Mouse (Mus musculus): Measurements from ENCODE around the gene Slc35c1. TPM values are rescaled to one million over a fixed set of nuclear protein-coding genes. Genes with fewer than 3 reads are reported as not detected.

Gene Slc35c1
- polyA plus RNA-seq, 1 experiment from 2014 or later: 12.7 TPM

DNA sequence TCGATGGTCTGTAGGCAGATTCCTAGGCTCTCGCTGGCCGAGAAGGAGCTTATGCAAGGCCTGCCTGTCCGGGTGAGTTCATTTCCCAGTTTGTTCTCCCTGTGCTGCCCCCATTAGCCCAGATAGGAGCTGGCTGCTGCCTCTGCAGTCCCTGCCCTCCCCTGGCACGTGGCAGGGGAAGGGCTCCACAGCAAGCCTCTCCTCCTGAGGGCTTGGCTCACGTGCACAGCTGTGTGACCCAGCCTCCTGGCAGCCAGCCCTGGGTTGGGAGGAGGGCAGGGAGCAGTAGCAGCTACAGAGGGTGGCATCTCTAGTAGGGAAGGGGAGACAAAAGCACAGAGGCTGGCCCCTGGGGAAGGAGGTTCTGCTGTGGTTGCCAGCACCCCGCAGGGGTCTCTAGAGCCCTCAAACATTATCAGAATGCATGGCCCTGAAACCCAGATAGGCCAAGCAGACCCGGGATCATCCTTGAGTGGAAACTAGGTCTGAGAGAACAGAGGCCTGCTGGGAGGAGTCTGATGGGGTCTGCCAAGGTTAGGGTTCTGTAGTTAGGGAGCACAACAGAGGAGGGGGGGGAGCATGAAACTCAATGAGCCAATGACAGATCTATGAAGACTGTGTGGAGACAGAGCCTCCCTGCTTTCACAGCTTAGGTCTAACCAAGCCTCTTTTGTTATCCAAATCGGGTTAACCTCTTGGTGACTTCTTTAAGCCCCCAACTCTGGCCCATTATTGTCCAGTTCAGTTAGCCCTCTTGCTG is 36.5 kb downstream of the Slc35c1 start:
- peak; percentile 71 for ATAC-seq
- H3K36me3 ChIP-seq (ENCODE audit: control insufficient read depth, insufficient read depth): peaks cover 30% of the 10 kb centered on the region
- 51% methylated on average over 9 of the region's 9 CpGs for WGBS
- no peak overlapping the region for H3K9ac ChIP-seq (replicated peaks; ENCODE audit: low read depth, low read length)
- no peaks in the 10 kb centered on the region for H3K9me3 ChIP-seq (ENCODE audit: control insufficient read depth, low read length)
- H3K4me1 ChIP-seq (replicated peaks; ENCODE audit: control insufficient read depth, insufficient read depth, low read length): peaks cover 46% of the 10 kb centered on the region
- no peak overlapping the region for H3K4me2 ChIP-seq (ENCODE audit: low read length)
- no peaks in the 10 kb centered on the region for H3K27me3 ChIP-seq (replicated peaks; ENCODE audit: control insufficient read depth, insufficient read depth, low read length)
- peak overlapping the region; percentile 73 for H3K27ac ChIP-seq (ENCODE audit: low read length)
- H3K4me3 ChIP-seq (replicated peaks; ENCODE audit: low read length): no peak overlapping the region

DNA sequence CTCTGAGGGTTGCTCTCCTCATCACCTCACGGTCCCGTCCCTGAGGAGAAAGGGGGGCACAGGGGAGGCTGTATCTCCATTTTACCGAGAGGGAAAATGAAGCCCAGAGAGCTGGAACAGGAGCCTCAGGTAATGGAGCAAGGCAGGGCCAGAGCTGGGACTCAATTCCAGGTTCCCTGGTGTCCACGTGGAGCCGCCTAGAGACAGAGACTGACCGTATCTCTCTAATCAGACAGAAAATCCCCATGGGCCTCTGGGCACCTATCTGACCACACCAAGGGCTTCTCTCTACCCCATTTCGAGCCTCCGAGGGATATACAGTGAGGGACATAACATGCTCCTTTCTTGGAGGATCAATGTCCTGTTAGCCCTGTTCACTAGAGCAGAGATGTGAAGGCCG is 37.2 kb downstream of the Slc35c1 start:
- ATAC-seq: no peak
- WGBS: 86% methylated on average over 9 of the region's 9 CpGs
- no peaks in the 10 kb centered on the region for H3K27me3 ChIP-seq (replicated peaks; ENCODE audit: control insufficient read depth, insufficient read depth, low read length)
- H3K4me3 ChIP-seq (replicated peaks; ENCODE audit: low read length): no peak overlapping the region
- peak overlapping the region; percentile 34; the same call in 1 of the 2 replicates for H3K27ac ChIP-seq (ENCODE audit: low read length)
- H3K36me3 ChIP-seq (ENCODE audit: control insufficient read depth, insufficient read depth): peaks cover 33% of the 10 kb centered on the region
- H3K9me3 ChIP-seq (ENCODE audit: control insufficient read depth, low read length): no peaks in the 10 kb centered on the region
- no peak overlapping the region for H3K9ac ChIP-seq (replicated peaks; ENCODE audit: low read depth, low read length)
- no peak overlapping the region for H3K4me2 ChIP-seq (ENCODE audit: low read length)
- peaks cover 42% of the 10 kb centered on the region for H3K4me1 ChIP-seq (replicated peaks; ENCODE audit: control insufficient read depth, insufficient read depth, low read length)

DNA sequence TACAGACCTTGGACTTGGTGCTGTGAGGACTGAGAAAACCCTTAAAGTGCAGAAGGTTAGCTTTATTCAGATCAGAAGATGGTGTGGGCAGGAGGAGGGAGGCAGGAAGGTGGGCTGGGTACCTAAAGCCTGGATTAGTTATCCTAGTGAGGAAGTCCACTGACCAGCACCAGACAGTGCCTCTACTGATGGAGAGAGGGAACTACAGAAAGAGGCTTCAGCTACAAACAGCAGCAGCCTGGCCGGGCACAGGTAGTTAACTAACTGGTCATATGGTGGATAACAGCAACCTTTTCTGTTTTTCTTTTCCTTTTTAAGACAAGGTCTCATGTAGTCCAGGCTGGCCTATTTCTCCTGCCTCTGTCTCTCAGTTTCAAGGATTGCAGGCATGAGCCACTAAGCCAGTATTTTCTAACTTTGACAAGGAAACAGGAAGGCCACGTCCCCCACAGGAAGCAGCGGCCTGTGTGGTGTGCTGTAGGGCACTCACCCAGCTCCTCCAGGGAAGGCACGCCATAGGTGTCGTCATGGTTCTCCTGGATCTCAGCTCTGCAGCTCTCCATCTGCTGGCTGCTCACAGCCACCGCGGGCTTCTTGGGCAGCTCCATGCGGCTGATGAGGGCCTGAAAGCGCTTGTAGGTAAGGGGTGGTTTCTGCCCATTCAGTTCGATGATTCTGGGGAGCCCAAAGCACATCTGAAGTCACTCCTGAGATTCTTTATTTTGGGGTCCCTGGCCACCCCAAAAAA is 37.8 kb downstream of the Slc35c1 start:
- no peaks in the 10 kb centered on the region for H3K9me3 ChIP-seq (ENCODE audit: control insufficient read depth, low read length)
- no peak for ATAC-seq
- 74% methylated on average over 10 of the region's 10 CpGs for WGBS
- H3K9ac ChIP-seq (replicated peaks; ENCODE audit: low read depth, low read length): no peak overlapping the region
- H3K4me1 ChIP-seq (replicated peaks; ENCODE audit: control insufficient read depth, insufficient read depth, low read length): peaks cover 36% of the 10 kb centered on the region
- H3K4me2 ChIP-seq (ENCODE audit: low read length): no peak overlapping the region
- peaks cover 33% of the 10 kb centered on the region for H3K36me3 ChIP-seq (ENCODE audit: control insufficient read depth, insufficient read depth)
- H3K27ac ChIP-seq (ENCODE audit: low read length): no peak overlapping the region
- H3K27me3 ChIP-seq (replicated peaks; ENCODE audit: control insufficient read depth, insufficient read depth, low read length): no peaks in the 10 kb centered on the region
- H3K4me3 ChIP-seq (replicated peaks; ENCODE audit: low read length): no peak overlapping the region

DNA sequence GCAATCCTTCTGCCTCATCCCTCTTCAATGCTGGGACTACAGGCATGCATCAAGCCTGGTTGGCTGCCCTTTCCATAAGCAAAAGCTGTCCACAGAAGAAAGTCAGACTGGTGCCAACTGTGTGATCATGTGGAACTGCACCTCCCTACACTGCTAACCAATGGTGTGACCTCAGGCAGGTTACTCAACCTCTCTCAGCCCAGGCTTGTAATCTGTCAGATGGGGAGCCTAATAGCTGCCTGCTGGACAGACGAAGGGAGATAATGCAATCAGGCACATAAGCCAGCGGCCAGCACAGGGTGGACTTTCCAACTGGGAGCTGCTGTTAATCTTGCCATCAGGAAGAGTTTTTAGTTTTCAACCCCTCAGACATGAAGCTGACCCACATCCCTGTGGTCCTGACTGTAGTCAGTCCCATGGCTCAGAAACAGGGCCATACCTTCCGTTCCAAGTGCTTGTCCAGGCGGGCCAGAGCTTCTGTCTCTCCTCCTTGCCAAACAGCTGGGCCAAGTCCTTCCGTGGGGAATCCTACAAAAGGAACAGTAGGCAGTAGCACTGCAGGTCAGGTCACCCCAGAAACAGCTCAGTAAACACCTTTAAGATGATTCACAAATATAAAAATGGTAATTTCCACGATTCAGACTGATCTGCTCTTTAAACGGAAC is 38.5 kb downstream of the Slc35c1 start:
- Histone ChIP-seq H3K27ac (ENCODE audit: low read length) (no peak overlapping the region), H3K4me1 (replicated peaks; ENCODE audit: control insufficient read depth, insufficient read depth, low read length) (peaks cover 33% of the 10 kb centered on the region), H3K36me3 (ENCODE audit: control insufficient read depth, insufficient read depth) (peaks cover 37% of the 10 kb centered on the region), H3K27me3 (replicated peaks; ENCODE audit: control insufficient read depth, insufficient read depth, low read length) (no peaks in the 10 kb centered on the region), H3K4me3 (replicated peaks; ENCODE audit: low read length) (no peak overlapping the region), H3K9ac (replicated peaks; ENCODE audit: low read depth, low read length) (no peak overlapping the region), H3K9me3 (ENCODE audit: control insufficient read depth, low read length) (no peaks in the 10 kb centered on the region), H3K4me2 (ENCODE audit: low read length) (no peak overlapping the region)
- 95% methylated on average over 7 of the region's 7 CpGs for WGBS
- no peak for ATAC-seq

DNA sequence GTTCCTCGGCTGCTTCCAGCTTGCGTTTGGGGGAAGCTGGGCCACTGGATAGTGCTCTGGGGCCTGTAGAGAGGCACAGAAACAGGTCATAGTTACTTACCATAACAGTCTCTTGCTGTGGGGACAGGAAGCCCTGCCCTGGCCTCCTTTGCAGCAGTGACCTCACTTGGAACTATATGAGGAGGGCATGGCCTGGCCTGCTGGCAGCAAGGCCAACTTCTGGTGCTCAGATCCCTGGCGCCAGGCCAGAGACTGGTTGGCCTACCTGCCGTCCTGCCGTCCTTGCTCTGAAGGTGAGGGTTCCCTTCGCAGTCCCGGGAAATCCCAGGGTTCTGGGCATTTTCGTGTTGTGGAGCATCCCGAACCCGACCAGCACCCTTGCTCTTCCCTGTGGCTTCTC is 48.6 kb downstream of the Slc35c1 start:
- no peak overlapping the region for H3K4me3 ChIP-seq (replicated peaks; ENCODE audit: low read length)
- H3K4me2 ChIP-seq (ENCODE audit: low read length): no peak overlapping the region
- no peak overlapping the region for H3K27ac ChIP-seq (ENCODE audit: low read length)
- no peak for ATAC-seq
- H3K27me3 ChIP-seq (replicated peaks; ENCODE audit: control insufficient read depth, insufficient read depth, low read length): no peaks in the 10 kb centered on the region
- peaks cover 76% of the 10 kb centered on the region for H3K36me3 ChIP-seq (ENCODE audit: control insufficient read depth, insufficient read depth)
- WGBS: 89% methylated on average over 10 of the region's 10 CpGs
- H3K4me1 ChIP-seq (replicated peaks; ENCODE audit: control insufficient read depth, insufficient read depth, low read length): no peaks in the 10 kb centered on the region
- H3K9me3 ChIP-seq (ENCODE audit: control insufficient read depth, low read length): no peaks in the 10 kb centered on the region
- no peak overlapping the region for H3K9ac ChIP-seq (replicated peaks; ENCODE audit: low read depth, low read length)

DNA sequence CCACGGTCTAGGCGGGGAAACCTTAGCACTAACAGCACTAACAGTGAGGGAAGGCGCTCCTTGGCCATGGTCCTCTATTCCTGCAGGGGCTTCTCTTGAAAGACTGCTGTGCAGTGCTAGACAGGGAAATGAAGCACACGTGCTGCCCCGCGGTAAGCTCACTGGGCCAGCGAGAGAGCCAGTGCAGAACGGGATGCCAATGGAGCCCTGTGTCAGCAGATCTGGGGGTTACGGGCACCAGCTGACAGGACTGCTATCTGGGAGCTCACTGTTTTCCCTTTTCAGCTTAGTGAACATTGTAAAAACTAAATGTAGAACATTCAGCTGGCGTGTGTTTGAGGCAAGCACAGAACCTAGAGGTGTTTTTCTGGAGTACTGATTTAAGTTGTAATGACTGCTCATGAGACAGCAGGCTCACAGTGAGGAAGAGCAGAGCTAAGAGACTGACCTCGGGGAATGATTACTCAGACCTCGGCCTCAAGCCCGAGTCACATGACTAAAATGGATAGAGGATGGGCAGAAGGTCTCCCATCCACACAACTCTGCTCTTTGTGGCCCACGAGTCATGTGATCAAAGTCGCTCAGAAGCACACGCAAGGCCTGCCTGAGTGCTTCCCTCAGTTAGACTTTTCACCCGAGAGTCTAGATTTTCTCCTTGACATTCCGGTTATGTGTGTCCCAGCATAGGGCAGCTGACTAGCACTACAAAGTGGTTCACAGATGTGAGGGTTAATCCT is 51.9 kb downstream of the Slc35c1 start:
- Histone ChIP-seq H3K4me2 (ENCODE audit: low read length) (no peak overlapping the region), H3K9ac (replicated peaks; ENCODE audit: low read depth, low read length) (no peak overlapping the region), H3K36me3 (ENCODE audit: control insufficient read depth, insufficient read depth) (peaks cover 65% of the 10 kb centered on the region), H3K4me3 (replicated peaks; ENCODE audit: low read length) (no peak overlapping the region), H3K27me3 (replicated peaks; ENCODE audit: control insufficient read depth, insufficient read depth, low read length) (no peaks in the 10 kb centered on the region), H3K4me1 (replicated peaks; ENCODE audit: control insufficient read depth, insufficient read depth, low read length) (no peaks in the 10 kb centered on the region), H3K9me3 (ENCODE audit: control insufficient read depth, low read length) (no peaks in the 10 kb centered on the region), H3K27ac (ENCODE audit: low read length) (no peak overlapping the region)
- ATAC-seq: no peak
- WGBS: 88% methylated on average over 18 of the region's 18 CpGs

DNA sequence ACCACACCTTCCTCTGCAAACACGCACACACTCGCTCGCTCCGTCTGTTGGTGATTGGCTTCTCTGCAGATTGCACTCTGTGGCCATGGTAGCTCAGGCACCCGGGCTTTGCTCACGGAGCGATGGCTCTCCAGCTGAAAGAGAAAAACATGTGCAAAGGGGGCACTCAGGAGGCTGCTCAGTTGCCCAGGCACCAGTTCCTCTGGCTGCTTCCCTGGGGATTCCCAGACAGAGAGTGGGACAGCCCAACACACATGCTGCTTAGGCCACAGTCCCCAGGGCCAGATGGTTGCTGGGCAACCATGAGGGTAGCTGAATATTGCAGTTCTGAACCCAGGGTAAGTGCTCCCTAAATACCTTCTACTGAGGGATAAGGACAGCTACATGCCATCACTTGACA is 54.7 kb downstream of the Slc35c1 start:
- Histone ChIP-seq H3K9ac (replicated peaks; ENCODE audit: low read depth, low read length) (no peak overlapping the region), H3K4me3 (replicated peaks; ENCODE audit: low read length) (no peak overlapping the region), H3K27ac (ENCODE audit: low read length) (no peak overlapping the region), H3K27me3 (replicated peaks; ENCODE audit: control insufficient read depth, insufficient read depth, low read length) (no peaks in the 10 kb centered on the region), H3K9me3 (ENCODE audit: control insufficient read depth, low read length) (no peaks in the 10 kb centered on the region), H3K4me2 (ENCODE audit: low read length) (no peak overlapping the region), H3K36me3 (ENCODE audit: control insufficient read depth, insufficient read depth) (peaks cover 41% of the 10 kb centered on the region), H3K4me1 (replicated peaks; ENCODE audit: control insufficient read depth, insufficient read depth, low read length) (peaks cover 6% of the 10 kb centered on the region)
- no peak for ATAC-seq
- WGBS: 87% methylated on average over 7 of the region's 7 CpGs

DNA sequence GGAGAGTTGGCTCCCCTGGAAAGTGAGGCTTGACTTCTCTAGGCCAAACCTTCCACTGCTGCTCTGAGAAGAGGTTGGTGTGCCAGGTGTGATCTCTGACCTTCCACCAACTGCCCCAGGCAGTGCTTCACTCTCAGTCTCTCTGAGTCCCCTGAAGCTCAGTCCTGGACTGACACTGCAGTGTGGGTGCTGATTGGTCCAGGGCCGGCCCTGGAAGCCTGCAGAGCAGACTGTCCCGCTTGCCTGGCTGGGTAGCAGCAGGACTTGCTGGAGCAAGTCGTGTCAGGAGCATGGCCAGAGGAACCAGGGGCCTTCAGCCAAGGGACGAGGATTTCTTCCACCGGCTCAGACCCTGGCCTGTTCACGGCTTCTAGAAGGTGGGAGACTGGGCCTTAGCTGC is 55.6 kb downstream of the Slc35c1 start:
- WGBS: 92% methylated on average over 6 of the region's 6 CpGs
- peaks cover 32% of the 10 kb centered on the region for H3K36me3 ChIP-seq (ENCODE audit: control insufficient read depth, insufficient read depth)
- no peak overlapping the region for H3K27ac ChIP-seq (ENCODE audit: low read length)

More for the DNA sequence above, 55.6 kb downstream of the Slc35c1 start:
- Histone ChIP-seq H3K9ac (replicated peaks; ENCODE audit: low read depth, low read length) (no peak overlapping the region), H3K4me3 (replicated peaks; ENCODE audit: low read length) (no peak overlapping the region), H3K4me2 (ENCODE audit: low read length) (no peak overlapping the region), H3K4me1 (replicated peaks; ENCODE audit: control insufficient read depth, insufficient read depth, low read length) (peaks cover 12% of the 10 kb centered on the region), H3K9me3 (ENCODE audit: control insufficient read depth, low read length) (no peaks in the 10 kb centered on the region), H3K27me3 (replicated peaks; ENCODE audit: control insufficient read depth, insufficient read depth, low read length) (no peaks in the 10 kb centered on the region)
- ATAC-seq: no peak

All from forebrain, embryonic 16.5 days (tissue).